Mouse (Mus musculus) limb, embryonic 11.5 days (tissue): ENCODE data around the gene Ins2. TPM values are rescaled to one million over a fixed set of nuclear protein-coding genes. Genes with fewer than 3 reads are reported as not detected.
A peak's percentile ranks its signal among the peaks of the same experiment; 100 is the strongest.

Source experiments
- ATAC-seq: fragments of 200-750 bp; cut with Nextera tagmentation; 2 replicates; pipeline ENCODE4 v1.8.0; 2017; ENCODE audit warnings: low read depth; ENCODE audit not compliant: insufficient number of reproducible peaks, low FRiP score, low TSS enrichment
- DNase-seq: peaks from one replicate; pipeline ENCODE4 v3.0.0-alpha.2; 2015; ENCODE audit warnings: low spot score
- H3K27ac ChIP-seq: fragments of 300-500 bp; sonication (generic); replicated peaks from 2 replicates; pipeline ENCODE4 v1.5.1; 2014; ENCODE audit warnings: low read depth, mild to moderate bottlenecking, low read length
- H3K27me3 ChIP-seq: fragments of 300-500 bp; sonication (generic); 2 replicates; pipeline ENCODE4 v1.6.1; 2014; ENCODE audit warnings: mild to moderate bottlenecking, low read length, mixed read lengths; ENCODE audit not compliant: control insufficient read depth, insufficient read depth
- H3K36me3 ChIP-seq: fragments of 300-500 bp; sonication (generic); 2 replicates; pipeline ENCODE4 v1.6.1; 2014; ENCODE audit warnings: mild to moderate bottlenecking, low read length, moderate library complexity, mixed read lengths; ENCODE audit not compliant: control insufficient read depth, insufficient read depth
- H3K4me1 ChIP-seq: fragments of 300-500 bp; sonication (generic); 2 replicates; pipeline ENCODE4 v1.6.1; 2014; ENCODE audit warnings: low read length, mixed read lengths; ENCODE audit not compliant: control insufficient read depth, insufficient read depth
- H3K4me2 ChIP-seq: fragments of 300-500 bp; sonication (generic); 2 replicates; pipeline ENCODE4 v1.6.1; 2014; ENCODE audit warnings: low read depth, mild to moderate bottlenecking, moderate library complexity; ENCODE audit not compliant: severe bottlenecking
- H3K4me3 ChIP-seq: fragments of 300-500 bp; sonication (generic); 2 replicates; pipeline ENCODE4 v1.5.1; 2014; ENCODE audit warnings: low read depth, low read length
- H3K9ac ChIP-seq: fragments of 300-500 bp; sonication (generic); 2 replicates; pipeline ENCODE4 v1.6.1; 2014; ENCODE audit warnings: mild to moderate bottlenecking, low read length
- H3K9me3 ChIP-seq: fragments of 300-500 bp; sonication (generic); 2 replicates; pipeline ENCODE4 v1.6.1; 2016; ENCODE audit warnings: low read length; ENCODE audit not compliant: control insufficient read depth
- WGBS: fragments of 180-500 bp; shearing (Covaris S2); extraction: QIAGEN DNeasy Blood & Tissue Kit; methylation state at CpG from one replicate; pipeline ENCODE4 v1.1.7; 2014; 5-methylcytosine and 5-hydroxymethylcytosine counted together
- polyA plus RNA-seq: library from polyadenylated mRNA; unstranded; fragments of >200 nt; fragmentation: Nextera tagmentation; extraction: Ambion mirVana; gene quantifications from 2 replicates; pipeline ENCODE4 v1.2.1, GENCODE M21; 2014

The Ins2 gene
- polyA plus RNA-seq, 1 experiment from 2014 or later = not detected

- Histone ChIP-seq H3K27me3 (no peaks in the 10 kb centered on the region), H3K4me1 (no peaks in the 10 kb centered on the region), H3K27ac (no peak overlapping the region), H3K9ac (no peak overlapping the region), H3K4me2 (no peak overlapping the region), H3K9me3 (no peaks in the 10 kb centered on the region), H3K4me3 (no peak overlapping the region), H3K36me3 (no peaks in the 10 kb centered on the region)
- 77% methylated on average over 2 of the region's 2 CpGs for WGBS
- DNase-seq (no peak), ATAC-seq (no peak)
These were observed 36.3 kb downstream of the Ins2 start for GRCm38 (mm10) chr7:142706873-142707272.

DNA sequence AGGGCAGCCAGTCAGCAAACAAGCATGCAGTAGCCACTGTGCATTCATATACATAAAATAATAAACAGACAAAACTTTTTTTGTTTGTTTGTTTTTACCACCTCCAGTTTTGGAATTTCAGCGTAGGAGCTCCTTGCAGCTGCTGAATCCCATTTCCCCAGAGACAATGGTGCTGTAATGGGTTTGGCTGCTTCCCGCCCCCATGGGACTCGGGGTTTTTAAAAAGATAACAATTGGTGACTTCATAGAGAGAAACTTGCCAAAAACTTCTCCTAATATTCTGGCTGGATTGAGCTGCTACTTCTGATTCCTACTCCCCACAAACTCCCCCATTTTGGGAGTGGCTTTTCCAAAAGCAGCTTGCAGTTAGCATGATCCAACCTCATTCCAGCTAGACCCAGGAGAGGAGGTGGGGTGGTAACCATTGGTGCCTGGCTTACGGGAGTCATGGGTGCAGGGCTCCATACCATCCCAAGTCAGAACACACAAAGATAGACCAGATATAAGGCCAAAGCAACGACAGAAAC lies 43.8 kb downstream of the Ins2 start:
- ATAC-seq = no peak
- no peak overlapping the region for H3K4me3 ChIP-seq
- no peaks in the 10 kb centered on the region for H3K36me3 ChIP-seq
- H3K27me3 ChIP-seq = no peaks in the 10 kb centered on the region
- no peak overlapping the region for H3K9ac ChIP-seq
- no peaks in the 10 kb centered on the region for H3K4me1 ChIP-seq
- H3K4me2 ChIP-seq = no peak overlapping the region
- DNase-seq = no peak
- H3K27ac ChIP-seq = no peak overlapping the region
- H3K9me3 ChIP-seq = no peaks in the 10 kb centered on the region
- WGBS = 71% methylated on average over 5 of the region's 5 CpGs

GRCm38 (mm10) chr7:142678611-142679010 lies 64.6 kb downstream of the Ins2 start:
- 88% methylated on average over 3 of the region's 3 CpGs for WGBS
- no peak overlapping the region for H3K4me3 ChIP-seq
- H3K4me2 ChIP-seq = no peak overlapping the region
- no peaks in the 10 kb centered on the region for H3K27me3 ChIP-seq
- ATAC-seq (no peak), DNase-seq (no peak)
- no peak overlapping the region for H3K9ac ChIP-seq
- no peak overlapping the region for H3K27ac ChIP-seq
- no peaks in the 10 kb centered on the region for H3K4me1 ChIP-seq
- no peaks in the 10 kb centered on the region for H3K36me3 ChIP-seq
- H3K9me3 ChIP-seq = no peaks in the 10 kb centered on the region

GRCm38 (mm10) chr7:142675644-142676043 lies 67.5 kb downstream of the Ins2 start:
- DNase-seq = peak; percentile 83
- Histone ChIP-seq H3K36me3 (no peaks in the 10 kb centered on the region), H3K4me2 (no peak overlapping the region), H3K4me1 (no peaks in the 10 kb centered on the region), H3K27ac (no peak overlapping the region), H3K9me3 (peaks cover 3% of the 10 kb centered on the region; the same call in 1 of the 2 replicates), H3K27me3 (no peaks in the 10 kb centered on the region), H3K4me3 (no peak overlapping the region), H3K9ac (no peak overlapping the region)
- no peak for ATAC-seq
- 13% methylated on average over 3 of the region's 3 CpGs for WGBS

GRCm38 (mm10) chr7:142675141-142675540 lies 68.0 kb downstream of the Ins2 start:
- Histone ChIP-seq H3K4me2 (no peak overlapping the region), H3K27me3 (no peaks in the 10 kb centered on the region), H3K36me3 (no peaks in the 10 kb centered on the region; the same call in 1 of the 2 replicates), H3K4me3 (no peak overlapping the region), H3K9me3 (peaks cover 6% of the 10 kb centered on the region), H3K9ac (no peak overlapping the region), H3K4me1 (no peaks in the 10 kb centered on the region), H3K27ac (no peak overlapping the region)
- DNase-seq (no peak), ATAC-seq (no peak)
- WGBS = 72% methylated on average over 6 of the region's 6 CpGs

GRCm38 (mm10) chr7:142672120-142672519 lies 71.1 kb downstream of the Ins2 start:
- peak; percentile 72 for DNase-seq
- Histone ChIP-seq H3K27ac (no peak overlapping the region), H3K36me3 (peaks cover 6% of the 10 kb centered on the region; the same call in 1 of the 2 replicates), H3K27me3 (no peaks in the 10 kb centered on the region), H3K4me2 (no peak overlapping the region), H3K9me3 (peaks cover 17% of the 10 kb centered on the region), H3K9ac (no peak overlapping the region), H3K4me3 (no peak overlapping the region), H3K4me1 (no peaks in the 10 kb centered on the region)
- 22% methylated on average over 4 of the region's 4 CpGs for WGBS
- ATAC-seq = no peak

DNA sequence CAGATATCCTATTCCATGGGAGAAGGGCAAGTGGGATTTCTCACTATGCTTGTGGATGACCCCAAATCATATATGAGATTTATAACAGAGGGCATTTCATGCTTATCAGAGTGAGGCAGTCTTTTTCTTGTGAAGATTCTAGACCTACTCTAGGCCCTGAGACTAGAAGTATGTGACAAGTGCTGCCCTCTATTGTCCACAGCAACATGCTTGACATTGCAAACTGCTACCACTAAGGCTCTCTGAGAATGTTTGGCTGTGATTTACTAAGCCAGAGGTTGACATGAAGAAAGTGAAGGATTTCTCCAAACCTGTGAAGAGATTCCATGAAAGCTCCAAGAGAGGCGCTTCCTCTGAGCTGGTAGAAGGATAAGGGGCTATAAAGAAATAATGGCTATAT lies 72.1 kb downstream of the Ins2 start:
- DNase-seq (no peak), ATAC-seq (no peak)
- no peak overlapping the region for H3K4me2 ChIP-seq
- no peak overlapping the region for H3K4me3 ChIP-seq
- peaks cover 17% of the 10 kb centered on the region for H3K9me3 ChIP-seq
- H3K36me3 ChIP-seq = peaks cover 8% of the 10 kb centered on the region; the same call in 1 of the 2 replicates
- H3K9ac ChIP-seq = no peak overlapping the region
- H3K27ac ChIP-seq = no peak overlapping the region
- WGBS = 97% methylated on average over 1 of the region's 1 CpGs
- H3K4me1 ChIP-seq = no peaks in the 10 kb centered on the region
- H3K27me3 ChIP-seq = peaks cover 2% of the 10 kb centered on the region

- H3K27me3 ChIP-seq = peaks cover 10% of the 10 kb centered on the region
- ATAC-seq = no peak
- H3K4me3 ChIP-seq = no peak within 1 kb of the TSS
- DNase-seq = peak; percentile 51
- 84% methylated on average over 23 of the region's 23 CpGs for WGBS
- no peaks in the 10 kb centered on the region for H3K4me1 ChIP-seq
- no peak within 1 kb of the TSS for H3K4me2 ChIP-seq
- no peak within 1 kb of the TSS for H3K9ac ChIP-seq
- H3K36me3 ChIP-seq = peaks cover 8% of the 10 kb centered on the region; the same call in 1 of the 2 replicates
- H3K27ac ChIP-seq = no peak within 1 kb of the TSS
- peaks cover 17% of the 10 kb centered on the region for H3K9me3 ChIP-seq
These were observed 73.2 kb downstream of the Ins2 start, which contains the start of gene Gm49394 for GRCm38 (mm10) chr7:142669751-142670625. TSS of gene Gm49394 (minus strand) at chr7:142669942.
